Mouse (Mus musculus): ENCODE data around the gene Ccdc36.

Gene Ccdc36

GRCm38 (mm10) chr9:108445125-108445524, 16.8 kb upstream of the Ccdc36 start:
- no peak for DNase-seq (ENCODE audit: low spot score)

DNA sequence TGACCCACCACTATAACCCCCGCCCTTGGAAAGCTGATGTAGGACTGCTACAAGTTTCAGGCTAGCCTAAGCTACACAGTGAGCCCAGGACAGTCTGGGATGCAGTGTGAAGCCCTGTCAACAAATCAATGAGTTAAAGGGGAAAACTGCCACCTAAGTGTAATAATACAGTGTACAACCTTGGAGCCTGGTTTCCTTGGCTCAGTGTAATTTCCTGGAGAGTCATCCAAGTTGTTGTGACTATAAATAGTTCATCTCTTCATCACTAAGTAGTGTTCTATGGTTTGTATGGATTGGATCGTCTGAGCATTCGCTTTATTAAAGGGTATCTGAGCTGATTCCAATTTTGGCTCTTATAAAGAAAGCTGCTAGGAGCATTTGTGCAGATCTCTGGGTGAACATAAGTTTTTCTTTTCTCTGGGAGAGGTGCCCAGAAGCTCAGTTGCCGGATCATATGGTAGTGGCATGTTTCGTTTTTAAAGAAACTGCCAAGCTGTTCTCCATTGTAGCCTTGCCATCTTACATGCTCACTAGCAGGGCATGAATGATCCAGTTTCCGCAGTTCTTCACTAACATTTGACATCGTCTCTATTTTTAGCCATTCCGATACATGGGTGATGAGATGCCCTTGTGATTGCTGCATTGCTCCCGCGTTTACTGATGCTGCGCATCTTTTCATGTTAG, 13.1 kb upstream of the Ccdc36 start:
- DNase-seq (ENCODE audit: low spot score), result no peak

DNA sequence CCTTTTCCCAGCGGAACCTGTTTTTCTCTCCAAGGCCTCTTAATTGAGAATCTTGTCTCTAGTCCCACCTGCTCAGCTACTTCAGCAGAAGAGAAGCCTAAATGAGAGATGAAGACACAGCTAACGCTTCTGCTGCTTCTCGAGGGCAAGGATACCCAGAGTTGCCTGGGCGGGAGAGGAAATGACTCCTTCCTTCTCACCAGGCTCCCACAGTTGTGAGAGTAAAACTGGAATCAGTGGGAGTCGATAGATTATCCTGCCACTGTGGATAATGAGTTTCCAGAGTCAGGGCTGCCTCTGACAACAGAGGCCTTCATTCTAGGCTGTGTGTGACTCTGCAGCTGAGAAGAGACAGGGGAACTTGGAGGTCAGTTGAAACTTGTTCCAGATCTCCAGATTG, 12.2 kb upstream of the Ccdc36 start:
- DNase-seq (ENCODE audit: low spot score), result no peak

GRCm38 (mm10) chr9:108439176-108439575, 10.9 kb upstream of the Ccdc36 start:
- DNase-seq (ENCODE audit: low spot score), result no peak

- no peak for DNase-seq (ENCODE audit: low spot score)
These were observed 7.9 kb upstream of the Ccdc36 start, which contains the start of gene BC048562 for GRCm38 (mm10) chr9:108436182-108436581. TSS of gene BC048562 (plus strand) at chr9:108436482.

DNA sequence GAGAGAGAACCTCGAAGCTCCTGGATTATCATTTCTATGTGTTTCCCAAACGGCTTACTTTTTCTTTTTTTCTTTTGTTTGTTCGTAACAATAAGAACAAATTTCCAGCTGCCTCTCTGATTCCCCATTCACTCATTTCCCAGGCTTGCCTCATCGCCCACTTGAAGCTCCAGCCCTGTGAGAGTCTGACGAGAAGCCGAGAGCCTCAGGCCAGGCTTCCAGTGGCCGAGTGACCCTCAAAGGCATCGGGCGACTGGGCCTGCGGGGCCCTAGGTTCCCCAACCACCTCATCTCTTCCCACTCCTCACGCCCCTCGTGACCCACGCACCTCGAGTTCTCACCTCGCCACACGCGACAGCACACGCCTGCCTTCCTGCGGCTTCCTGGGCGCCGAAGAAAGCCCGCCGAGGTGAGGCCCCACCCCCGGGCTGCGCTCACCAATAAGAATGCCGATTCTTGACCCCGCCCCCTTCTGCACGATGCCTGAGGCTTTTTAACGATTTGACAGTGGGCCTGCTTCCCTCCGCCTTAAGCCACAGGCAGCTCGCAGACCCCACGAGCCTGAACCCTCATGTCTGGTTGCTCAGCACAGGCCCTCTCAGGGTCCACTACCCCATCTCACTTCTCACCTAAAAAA, 3.3 kb upstream of the Ccdc36 start:
- DNase-seq (ENCODE audit: low spot score), result peak; percentile 68

- peak; percentile 53 for DNase-seq (ENCODE audit: low spot score)
These were observed 16.1 kb downstream of the Ccdc36 start for GRCm38 (mm10) chr9:108412221-108412620.

- no peak for DNase-seq (ENCODE audit: low spot score)
These were observed 16.8 kb downstream of the Ccdc36 start for GRCm38 (mm10) chr9:108411381-108411942.

DNA sequence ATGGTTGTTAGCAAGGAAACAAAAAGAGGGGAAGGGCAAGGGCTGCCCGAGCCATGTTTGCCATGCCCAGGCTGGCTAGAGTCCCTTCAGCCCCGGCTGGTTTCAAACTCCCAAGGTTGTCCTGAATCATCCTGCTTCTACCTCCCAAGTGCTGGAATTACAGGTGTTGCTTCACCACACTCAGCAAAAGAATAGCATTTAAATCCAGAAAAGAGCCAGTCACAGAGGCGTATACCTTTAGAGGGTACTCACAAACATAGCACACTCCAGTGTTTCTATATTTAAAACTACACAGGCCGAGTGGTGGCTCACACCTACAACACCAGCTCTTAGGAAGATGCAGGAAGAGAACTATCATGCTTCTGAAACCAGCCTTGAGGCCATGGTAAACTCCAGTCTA, 18.7 kb downstream of the Ccdc36 start:
- no peak for DNase-seq (ENCODE audit: low spot score)

GRCm38 (mm10) chr9:108404451-108404850, 23.8 kb downstream of the Ccdc36 start:
- no peak for DNase-seq (ENCODE audit: low spot score)

DNA sequence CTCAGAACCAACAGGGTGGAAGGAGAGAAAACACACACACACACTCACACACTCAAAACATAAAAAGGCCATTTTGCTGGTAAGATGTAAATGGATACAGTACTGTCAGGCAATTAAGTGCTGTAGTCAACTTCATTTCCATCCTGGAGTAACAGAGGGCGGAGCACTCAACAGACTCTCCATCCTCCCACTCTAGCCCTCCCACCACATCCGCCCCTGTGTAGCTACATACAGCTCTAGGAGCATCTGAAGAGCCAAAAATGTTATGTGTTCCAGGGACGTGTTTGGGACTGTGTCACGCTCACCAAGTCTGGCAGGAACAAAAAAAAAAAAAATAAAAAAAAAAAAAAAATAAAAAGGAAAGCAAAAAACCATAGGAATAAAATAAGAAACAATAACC, 25.2 kb downstream of the Ccdc36 start:
- DNase-seq (ENCODE audit: low spot score), result no peak

GRCm38 (mm10) chr9:108401186-108401960, 26.9 kb downstream of the Ccdc36 start:
- DNase-seq (ENCODE audit: low spot score), result no peak

DNA sequence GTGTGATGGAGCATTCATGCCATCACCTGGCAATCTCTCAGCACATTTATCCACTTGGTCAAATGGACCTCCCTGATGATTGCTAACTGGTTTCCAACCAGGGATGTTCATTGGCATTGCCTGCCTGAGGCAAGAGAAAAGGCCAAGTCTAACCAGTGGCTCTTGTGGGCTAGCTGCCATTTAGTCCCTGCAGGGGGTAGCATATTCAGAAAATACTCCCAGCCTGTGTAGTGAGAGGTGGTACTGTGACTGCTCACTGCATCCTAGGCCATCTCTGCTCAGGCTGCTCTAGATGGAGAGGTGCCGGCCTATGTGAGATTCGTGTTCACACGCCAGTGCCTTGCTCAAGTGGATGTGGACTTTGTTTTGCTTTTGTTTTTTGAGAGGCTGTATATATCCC, 30.0 kb downstream of the Ccdc36 start:
- no peak for DNase-seq (ENCODE audit: low spot score)

- DNase-seq (ENCODE audit: low spot score), result no peak
These were observed 32.9 kb downstream of the Ccdc36 start for GRCm38 (mm10) chr9:108395427-108395826.

DNA sequence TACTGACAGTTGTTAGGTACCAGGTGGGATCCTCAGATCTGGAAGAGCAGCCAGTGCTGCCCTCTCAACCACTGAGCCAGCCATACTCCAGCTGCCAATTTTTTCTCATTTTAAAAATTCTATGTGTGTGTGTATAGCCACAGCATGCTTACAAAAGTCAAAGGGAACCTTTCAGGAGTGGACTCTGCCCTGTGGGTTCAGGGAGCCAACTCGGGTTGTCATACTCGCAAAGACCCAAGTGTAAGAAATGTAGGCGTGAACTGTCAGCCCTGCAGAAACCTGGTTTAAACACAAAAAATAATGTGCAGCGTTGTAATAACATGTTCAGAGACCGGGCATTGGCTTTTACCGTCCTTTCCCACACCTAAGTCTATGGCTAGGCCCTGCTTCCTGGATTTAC, 34.1 kb downstream of the Ccdc36 start:
- no peak for DNase-seq (ENCODE audit: low spot score)

DNA sequence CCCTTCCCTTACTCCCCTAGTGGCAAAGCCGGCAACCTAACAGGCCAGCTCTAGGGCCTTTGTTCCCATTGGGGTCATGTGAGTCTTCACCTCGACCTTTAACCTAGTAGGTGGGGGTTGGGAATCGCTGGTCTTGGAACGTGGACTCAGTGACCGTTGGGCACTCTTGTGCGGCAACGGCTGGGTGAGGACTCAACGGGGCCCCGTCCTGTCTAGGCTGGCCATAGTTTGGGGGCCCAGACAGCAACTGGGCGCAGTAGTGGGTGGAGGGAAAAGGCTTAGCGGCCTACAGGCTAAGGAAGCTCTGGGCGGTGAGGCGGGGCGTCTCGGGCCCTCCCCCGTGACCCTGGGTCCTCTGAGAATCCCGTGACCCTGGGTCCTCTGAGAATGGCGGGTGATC, 35.6 kb downstream of the Ccdc36 start, which contains the start of gene 1700102P08Rik:
1700102P08Rik (plus strand) TSS at position 130 of the 400 bp plus-strand sequence.
- peak; percentile 55 for DNase-seq (ENCODE audit: low spot score)

DNA sequence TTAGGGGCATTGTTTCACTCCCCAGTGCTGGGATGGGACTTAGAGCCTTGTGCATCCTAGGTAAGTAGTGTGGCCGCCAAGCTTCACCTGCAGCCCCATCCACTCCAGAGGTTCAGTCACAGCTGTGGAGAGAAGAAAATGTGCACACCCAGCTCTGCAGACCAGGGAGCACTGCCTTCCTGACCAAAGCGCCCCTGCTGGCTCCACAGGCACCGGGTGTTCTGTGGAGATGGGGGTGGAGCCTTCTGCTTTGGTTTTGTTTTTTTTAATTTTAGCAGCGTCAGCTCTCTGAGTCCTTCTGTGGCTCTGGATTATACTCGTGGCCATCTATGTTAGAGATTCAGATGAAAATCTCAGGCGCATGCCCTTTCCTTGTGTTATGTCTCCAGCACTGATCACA, 39.1 kb downstream of the Ccdc36 start:
- no peak for DNase-seq (ENCODE audit: low spot score)

- no peak for DNase-seq (ENCODE audit: low spot score)
These were observed 39.7 kb downstream of the Ccdc36 start for GRCm38 (mm10) chr9:108388601-108389000.

DNA sequence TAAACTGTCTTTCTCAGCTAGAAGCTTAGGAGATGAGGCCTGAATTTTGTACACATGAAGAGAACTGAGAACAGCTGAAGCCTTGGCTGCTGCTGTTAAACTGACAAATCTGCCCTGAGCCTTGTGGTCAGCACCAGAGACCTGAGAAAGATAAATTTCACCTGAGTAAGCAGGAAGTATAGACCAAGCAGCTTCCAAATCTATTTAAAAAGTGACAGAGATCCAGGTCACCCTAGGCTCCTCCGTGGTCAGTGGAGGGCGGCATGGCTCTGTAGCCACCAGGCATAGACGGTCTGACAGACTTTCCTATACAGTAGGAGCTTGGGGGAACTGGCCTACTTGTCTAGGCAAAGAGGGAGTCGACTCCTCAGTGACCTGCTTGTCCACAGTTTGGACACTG, 41.5 kb downstream of the Ccdc36 start:
- DNase-seq (ENCODE audit: low spot score), result no peak

GRCm38 (mm10) chr9:108385006-108385405, 43.3 kb downstream of the Ccdc36 start:
- DNase-seq (ENCODE audit: low spot score), result no peak

GRCm38 (mm10) chr9:108381382-108381781, 46.9 kb downstream of the Ccdc36 start:
- DNase-seq (ENCODE audit: low spot score), result no peak

GRCm38 (mm10) chr9:108379294-108379693, 49.0 kb downstream of the Ccdc36 start:
- no peak for DNase-seq (ENCODE audit: low spot score)

DNA sequence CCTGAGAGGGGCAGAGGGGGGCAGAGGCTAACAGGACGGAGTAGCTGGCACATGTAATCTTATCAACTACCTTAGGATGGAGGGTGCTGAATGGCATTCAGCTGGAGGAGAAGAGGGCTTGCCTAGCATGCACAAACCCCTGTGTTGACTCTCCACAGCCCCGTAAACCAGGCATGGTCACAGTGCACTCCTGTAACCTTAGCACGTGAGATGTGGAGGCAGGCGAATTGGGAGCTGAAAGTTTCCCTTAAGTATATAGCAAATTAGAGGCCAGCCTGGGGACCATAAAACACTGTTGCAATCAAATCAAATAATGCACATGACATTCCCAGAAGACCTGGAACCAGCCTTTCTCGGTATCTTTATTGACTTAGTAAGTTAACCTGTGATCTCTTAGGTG, 49.5 kb downstream of the Ccdc36 start:
- no peak for DNase-seq (ENCODE audit: low spot score)

Measured in embryo, embryonic 10.5 days (tissue).